Mouse (Mus musculus) forebrain, embryonic 15.5 days (tissue): ENCODE measurements around the gene Adat2. TPM values are rescaled to one million over a fixed set of nuclear protein-coding genes. Genes with fewer than 3 reads are reported as not detected.

ENCODE experiments used
- ATAC-seq: fragments of 200-750 bp; cut with Nextera tagmentation; replicated peaks from 2 replicates; pipeline ENCODE4 v1.8.0; 2017; ENCODE audit warnings: mild to moderate bottlenecking, moderate TSS enrichment, moderate library complexity
- H3K27ac ChIP-seq: fragments of 300-500 bp; sonication (generic); replicated peaks from 2 replicates; pipeline ENCODE4 v1.5.1; 2015; ENCODE audit warnings: mild to moderate bottlenecking, inconsistent platforms
- H3K27me3 ChIP-seq: fragments of 300-500 bp; sonication (generic); 2 replicates; pipeline ENCODE4 v1.6.1; 2015; ENCODE audit warnings: inconsistent platforms
- H3K36me3 ChIP-seq: fragments of 300-500 bp; sonication (generic); 2 replicates; pipeline ENCODE4 v1.6.1; 2015; ENCODE audit warnings: mild to moderate bottlenecking, inconsistent platforms
- H3K4me1 ChIP-seq: fragments of 300-500 bp; sonication (generic); 2 replicates; pipeline ENCODE4 v1.6.1; 2015; ENCODE audit warnings: inconsistent platforms
- H3K4me2 ChIP-seq: fragments of 300-500 bp; sonication (generic); replicated peaks from 2 replicates; pipeline ENCODE4 v1.6.1; 2015; ENCODE audit warnings: mild to moderate bottlenecking, inconsistent platforms
- H3K4me3 ChIP-seq: fragments of 300-500 bp; sonication (generic); 2 replicates; pipeline ENCODE4 v1.5.1; 2015; ENCODE audit warnings: mild to moderate bottlenecking, inconsistent platforms
- H3K9ac ChIP-seq: fragments of 300-500 bp; sonication (generic); replicated peaks from 2 replicates; pipeline ENCODE4 v1.6.1; 2015; ENCODE audit warnings: mild to moderate bottlenecking, inconsistent platforms
- H3K9me3 ChIP-seq: fragments of 300-500 bp; sonication (generic); 2 replicates; pipeline ENCODE4 v1.6.1; 2016; ENCODE audit warnings: inconsistent platforms
- WGBS: fragments of 180-500 bp; shearing (Covaris S2); methylation state at CpG from one replicate; pipeline ENCODE4 v1.1.7; 2015; ENCODE audit warnings: mixed read lengths; 5-methylcytosine and 5-hydroxymethylcytosine counted together
- polyA plus RNA-seq: library from polyadenylated mRNA; unstranded; fragments of >200 nt; fragmentation: Nextera tagmentation; extraction: Ambion mirVana; gene quantifications from 2 replicates; pipeline ENCODE4 v1.2.1, GENCODE M21; 2015

The Adat2 gene
- polyA plus RNA-seq, 1 experiment from 2014 or later = 2.2 TPM

GRCm38 (mm10) chr10:13597491-13597890 is 44.8 kb downstream of the Adat2 start:
- no peak overlapping the region for H3K27ac ChIP-seq
- no peaks in the 10 kb centered on the region for H3K27me3 ChIP-seq
- no peak overlapping the region for H3K4me2 ChIP-seq
- H3K9ac ChIP-seq = no peak overlapping the region
- H3K4me1 ChIP-seq = no peaks in the 10 kb centered on the region
- H3K9me3 ChIP-seq = no peaks in the 10 kb centered on the region
- no peaks in the 10 kb centered on the region for H3K36me3 ChIP-seq
- 74% methylated on average over 8 of the region's 8 CpGs for WGBS
- ATAC-seq = no peak
- H3K4me3 ChIP-seq = no peak overlapping the region

DNA sequence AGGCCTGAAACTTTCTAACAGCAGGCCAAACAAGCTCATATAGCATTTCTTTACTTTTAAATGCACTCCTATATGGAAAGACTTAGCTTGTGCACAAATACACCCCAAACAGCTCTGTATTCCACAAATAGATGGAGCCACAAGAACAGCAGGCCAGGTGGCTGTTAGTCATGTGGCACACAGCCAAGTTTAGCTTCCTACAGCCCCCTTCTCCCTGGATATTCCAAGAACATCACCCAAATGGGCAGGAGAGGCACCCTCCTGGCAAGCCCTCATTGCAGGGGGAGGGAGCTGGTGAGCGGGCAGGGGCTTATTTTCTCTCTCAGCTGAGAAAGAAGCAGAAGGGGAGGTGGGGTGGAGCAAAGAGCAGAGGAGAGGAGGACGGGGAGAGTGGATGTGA is 48.2 kb downstream of the Adat2 start:
- Histone ChIP-seq H3K9ac (no peak overlapping the region), H3K27ac (no peak overlapping the region), H3K4me1 (no peaks in the 10 kb centered on the region), H3K36me3 (no peaks in the 10 kb centered on the region), H3K9me3 (no peaks in the 10 kb centered on the region), H3K4me3 (no peak overlapping the region), H3K4me2 (no peak overlapping the region), H3K27me3 (no peaks in the 10 kb centered on the region)
- 60% methylated on average over 2 of the region's 2 CpGs for WGBS
- ATAC-seq = no peak

Other genes with a start within 250 kb of the Adat2 start
- 8.4 TPM in 2 replicates for gene Phactr2, start 78.5 kb upstream of the Adat2 start, polyA plus RNA-seq
- 19.7 and 21.8 TPM in 2 replicates for gene Fuca2, start 53.4 kb upstream of the Adat2 start, polyA plus RNA-seq
- 29.3 and 30.7 TPM in 2 replicates for gene Pex3, start 248 bp downstream of the Adat2 start, polyA plus RNA-seq